In genomic region chr3:87816646-87817093, GRCm38 (mm10) we compare ENCODE assay signal across 7 mouse cellular contexts. TPM values are rescaled to one million over a fixed set of nuclear protein-coding genes. Genes with fewer than 3 reads are reported as not detected.
A peak's percentile ranks its signal among the peaks of the same experiment; 100 is the strongest.
DNase-seq lines count a peak whose midpoint lies in the region; ATAC-seq lines count a peak whose summit lies in the region.

No protein-coding gene starts in this region.

- peak; percentile 78 for ATAC-seq in inflammation-experienced regulatory T-cells, adult 6 months
- peak; percentile 77 for ATAC-seq in megakaryocyte-erythroid progenitor cell, adult 5-6 weeks (replicated peaks; ENCODE audit: low FRiP score, low TSS enrichment, poor library complexity, severe bottlenecking)

- peak; percentile 68 for DNase-seq in adrenal gland, adult 2 months
- peak; percentile 94 for DNase-seq in embryo, embryonic 10 days (ENCODE audit: low spot score)
- DNase-seq in gastrocnemius, postnatal 25 days, result peak; percentile 48
- peak; percentile 11 to 73 for DNase-seq in left cerebral cortex, adult 9 months (ENCODE audit: low spot score in 2 of 2)
- DNase-seq in right cerebral cortex, postnatal 25 days, result peak; percentile 50

RNA-seq across cellular contexts. Expression of gene Pear1, which starts 7.4 kb away (rescaled TPM):
- 10 to 100 TPM; 20.0 to 23.9 TPM for total RNA-seq in adrenal gland, adult 2 months (2021)
- 63.3 and 71.7 TPM in 2 replicates for polyA plus RNA-seq in adrenal gland, adult 2 months (2012; rRNA removed)
- 10 to 100 TPM in 1 of 2 experiments, 1 to 10 TPM in 1; 6.0 to 11.0 TPM for total RNA-seq in gastrocnemius, postnatal 25 days (2021)
- 100 to 1,000 TPM in 1 of 3 experiments, 10 to 100 TPM in 2; 65.9 to 108 (median 76.0) TPM for polyA plus RNA-seq in inflammation-experienced regulatory T-cells, adult 6 months (2017; shearing (Covaris generic))
- total RNA-seq in megakaryocyte-erythroid progenitor cell, adult 5-6 weeks (2014; fragmentation: Nextera tagmentation), result 3.3 and 15.3 TPM in 2 replicates
- 3.2 and 4.3 TPM in 2 replicates for total RNA-seq in megakaryocyte-erythroid progenitor cell, adult 5-6 weeks (2017)

RNA-seq across cellular contexts. Expression of gene Insrr, which starts 19.9 kb away (rescaled TPM):
- total RNA-seq in adrenal gland, adult 2 months (2021), result under 1 TPM; 0.52 to 0.69 TPM
- 1.2 and 3.9 TPM in 2 replicates for polyA plus RNA-seq in adrenal gland, adult 2 months (2012; rRNA removed)
- total RNA-seq in gastrocnemius, postnatal 25 days (2021), result under 1 TPM; 0.29 to 0.31 TPM
- 1 to 10 TPM in 2 of 3 experiments, under 1 TPM in 1; 0.42 to 1.2 (median 1.1) TPM for polyA plus RNA-seq in inflammation-experienced regulatory T-cells, adult 6 months (2017; shearing (Covaris generic))
- not detected in 2 replicates for total RNA-seq in megakaryocyte-erythroid progenitor cell, adult 5-6 weeks (2014; fragmentation: Nextera tagmentation)
- total RNA-seq in megakaryocyte-erythroid progenitor cell, adult 5-6 weeks (2017), result 0.15 TPM in 1 of 2 replicates, not detected in the other

RNA-seq across cellular contexts. Expression of gene Ntrk1, which starts 21.7 kb away (rescaled TPM):
- 1 to 10 TPM; 4.6 to 6.3 TPM for total RNA-seq in adrenal gland, adult 2 months (2021)
- 8.8 and 17.4 TPM in 2 replicates for polyA plus RNA-seq in adrenal gland, adult 2 months (2012; rRNA removed)
- under 1 TPM in 1 of 2 experiments, not detected in 1; 0.11 TPM for total RNA-seq in gastrocnemius, postnatal 25 days (2021)
- polyA plus RNA-seq in inflammation-experienced regulatory T-cells, adult 6 months (2017; shearing (Covaris generic)), result under 1 TPM in 1 of 3 experiments, not detected in 2; 0.17 TPM
- total RNA-seq in megakaryocyte-erythroid progenitor cell, adult 5-6 weeks (2014; fragmentation: Nextera tagmentation), result not detected in 2 replicates
- not detected in 2 replicates for total RNA-seq in megakaryocyte-erythroid progenitor cell, adult 5-6 weeks (2017)

RNA-seq across cellular contexts. Expression of gene Sh2d2a, which starts 29.9 kb away (rescaled TPM):
- under 1 TPM; 0.17 to 0.31 TPM for total RNA-seq in adrenal gland, adult 2 months (2021)
- 0.30 and 0.39 TPM in 2 replicates for polyA plus RNA-seq in adrenal gland, adult 2 months (2012; rRNA removed)
- total RNA-seq in gastrocnemius, postnatal 25 days (2021), result under 1 TPM in 1 of 2 experiments, not detected in 1; 0.13 TPM
- polyA plus RNA-seq in inflammation-experienced regulatory T-cells, adult 6 months (2017; shearing (Covaris generic)), result 100 to 1,000 TPM; 231 to 280 (median 232) TPM
- total RNA-seq in megakaryocyte-erythroid progenitor cell, adult 5-6 weeks (2014; fragmentation: Nextera tagmentation), result 0.74 and 2.2 TPM in 2 replicates
- total RNA-seq in megakaryocyte-erythroid progenitor cell, adult 5-6 weeks (2017), result 5.2 TPM in 1 of 2 replicates, not detected in the other

Comparison
In these comparisons a context has a peak if more than half of its experiments do, and no peak if none do; other contexts are left out.
1. Peak in every context shown above with its lines: DNase-seq and ATAC-seq.
2. DNase-seq: peak in every context shown above with its lines; median percentile 94 in embryo, embryonic 10 days; 68 in adrenal gland, adult 2 months; 50 in right cerebral cortex, postnatal 25 days; 48 in gastrocnemius, postnatal 25 days; 42 in left cerebral cortex, adult 9 months.
3. RNA of gene Ntrk1, which starts 21.7 kb away (total RNA-seq): 4.6 to 6.3 TPM in adrenal gland, adult 2 months; 0.11 TPM in gastrocnemius, postnatal 25 days and not detected in megakaryocyte-erythroid progenitor cell, adult 5-6 weeks; every median in the first group is over 4 times any median in the second.